Mouse (Mus musculus) left cerebral cortex, postnatal 10 days (tissue): ENCODE results near the gene Tom1l2. TPM values are rescaled to one million over a fixed set of nuclear protein-coding genes. Genes with fewer than 3 reads are reported as not detected.
A peak's percentile ranks its signal among the peaks of the same experiment; 100 is the strongest.

Experiments used
- DNase-seq, 2 experiments: peaks; one replicate each; pipeline ENCODE4 v3.0.0; 2021 to 2022; ENCODE audit warnings: low spot score in 2 of 2, mixed read lengths in 1 of 2; ENCODE audit errors: extremely low spot score in 1 of 2
- intact Hi-C: fragments of 180-260 bp; cut with DNase I; formaldehyde crosslinking; loops from one replicate; pipeline ENCODE4 v1.15.1; 2025
- microRNA-seq: library from miRNA; unstranded; fragments of <30 nt; microRNA quantifications from one replicate; pipeline ENCODE4 v1.2.0, GENCODE M21; 2022
- total RNA-seq, 2 experiments: library from RNA; stranded (reverse); gene quantifications; 2 replicates each; pipeline ENCODE4 v1.2.3; 2021

Tom1l2 gene
- total RNA-seq, 2 experiments from 2014 or later = 132 to 133 TPM

GRCm38 (mm10) chr11:60176975-60177657, 175.6 kb downstream of the Tom1l2 start:
- DNase-seq = peak; percentile 75 to 80
- intact Hi-C loops = loop anchor here (2.0 to 5.0 kb wide), 2 partner anchors 36 to 70 kb away; partner anchors contain the start of gene Rai1

Small RNAs within 50 kb of the gene (microRNA-seq; reads per million reads assigned to microRNA genes)
- not detected for gene Gm27711
- gene Mir6921 = not detected
- gene Mir6922 = not detected

Other genes starting within 250 kb of the Tom1l2 start
- gene Rai1, start 247.9 kb downstream of the Tom1l2 start, total RNA-seq = 10 to 100 TPM; 61.9 to 68.5 TPM
- gene Srebf1, start 130.3 kb downstream of the Tom1l2 start, total RNA-seq = 10 to 100 TPM; 41.5 to 43.0 TPM
- gene Drc3, start 424 bp upstream of the Tom1l2 start, total RNA-seq = 1 to 10 TPM; 5.2 to 7.3 TPM
- 10 to 100 TPM; 40.9 to 42.2 TPM for gene Gid4, start 64.2 kb upstream of the Tom1l2 start, total RNA-seq
- 10 to 100 TPM; 31.5 to 33.2 TPM for gene Atpaf2, start 65.6 kb upstream of the Tom1l2 start, total RNA-seq
- gene Drg2, start 101.7 kb upstream of the Tom1l2 start, total RNA-seq = 10 to 100 TPM; 69.9 to 70.2 TPM
- gene Myo15, start 116.4 kb upstream of the Tom1l2 start, total RNA-seq = under 1 TPM; 0.11 to 0.22 TPM
- gene Alkbh5, start 183.5 kb upstream of the Tom1l2 start, total RNA-seq = 10 to 100 TPM; 35.8 to 35.9 TPM